Mouse (Mus musculus): ENCODE measurements around the gene Ccr10.

DNA sequence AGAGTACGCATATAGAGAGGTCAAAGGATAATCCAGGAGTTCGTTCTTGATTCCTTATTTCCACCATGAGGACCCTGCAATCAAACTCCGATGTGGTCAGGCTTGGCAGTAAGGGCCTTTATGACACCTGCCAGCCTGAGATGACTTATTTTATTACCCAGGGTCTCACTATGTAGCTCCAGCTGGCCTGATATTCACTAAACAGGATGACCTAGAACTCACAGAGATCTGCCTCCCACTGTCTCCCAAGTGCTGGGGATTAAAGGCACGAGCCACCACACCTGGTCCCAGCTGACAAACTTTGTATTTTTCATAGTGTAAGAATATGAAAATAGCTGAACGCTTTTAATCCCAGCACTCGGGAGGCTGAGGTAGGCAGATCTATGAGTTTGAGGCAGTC lies 20.1 kb downstream of the Ccr10 start:
- TF ChIP-seq POLR2A (IDR thresholded peaks at IDR 0.05; ENCODE audit: borderline replicate concordance, insufficient read depth, low read length): no peak
- no peak for TF ChIP-seq CTCF (IDR thresholded peaks at IDR 0.05; ENCODE audit: borderline replicate concordance, insufficient read depth, low read depth, low read length)

Measured in cerebellum, adult 2 months (tissue).